Mouse (Mus musculus) stomach, embryonic 14.5 days (tissue): ENCODE results near the gene Npl. TPM values are rescaled to one million over a fixed set of nuclear protein-coding genes. Genes with fewer than 3 reads are reported as not detected.

Source experiments
- ATAC-seq: fragments of 200-750 bp; cut with Nextera tagmentation; 2 replicates; pipeline ENCODE4 v1.8.0; 2017; ENCODE audit warnings: low read depth, moderate TSS enrichment; ENCODE audit not compliant: insufficient number of reproducible peaks, insufficient read depth, low FRiP score
- H3K27ac ChIP-seq: fragments of 300-500 bp; sonication (generic); 2 replicates; pipeline ENCODE4 v1.5.1; 2014; ENCODE audit warnings: mild to moderate bottlenecking, low read length, moderate library complexity, mixed read lengths
- H3K27me3 ChIP-seq: fragments of 300-500 bp; sonication (generic); 2 replicates; pipeline ENCODE4 v1.6.1; 2014; ENCODE audit warnings: low read length, control low read depth, mixed read lengths; ENCODE audit not compliant: control insufficient read depth, insufficient read depth
- H3K36me3 ChIP-seq: fragments of 300-500 bp; sonication (generic); 2 replicates; pipeline ENCODE4 v1.6.1; 2014; ENCODE audit warnings: mild to moderate bottlenecking, control low read depth, low read length, moderate library complexity, mixed read lengths; ENCODE audit not compliant: control insufficient read depth, insufficient read depth
- H3K4me1 ChIP-seq: fragments of 300-500 bp; sonication (generic); 2 replicates; pipeline ENCODE4 v1.6.1; 2014; ENCODE audit warnings: low read length, control low read depth, mixed read lengths; ENCODE audit not compliant: control insufficient read depth, insufficient read depth
- H3K4me2 ChIP-seq: fragments of 300-500 bp; sonication (generic); replicated peaks from 2 replicates; pipeline ENCODE4 v1.6.1; 2014; ENCODE audit warnings: low read depth, low read length, control low read depth
- H3K4me3 ChIP-seq: fragments of 300-500 bp; sonication (generic); 2 replicates; pipeline ENCODE4 v1.5.1; 2014; ENCODE audit warnings: low read depth, low read length, control low read depth
- H3K9ac ChIP-seq: fragments of 300-500 bp; sonication (generic); replicated peaks from 2 replicates; pipeline ENCODE4 v1.6.1; 2014; ENCODE audit warnings: low read depth, mild to moderate bottlenecking, control low read depth, low read length, moderate library complexity, mixed read lengths
- H3K9me3 ChIP-seq: fragments of 300-500 bp; sonication (generic); 2 replicates; pipeline ENCODE4 v1.6.1; 2016; ENCODE audit warnings: low read depth, low read length, control low read depth; ENCODE audit not compliant: control insufficient read depth
- WGBS: fragments of 180-500 bp; shearing (Covaris S2); extraction: QIAGEN DNeasy Blood & Tissue Kit; methylation state at CpG from one replicate; pipeline ENCODE4 v1.1.7; 2014; 5-methylcytosine and 5-hydroxymethylcytosine counted together
- polyA plus RNA-seq: library from polyadenylated mRNA; unstranded; fragments of >200 nt; fragmentation: Nextera tagmentation; extraction: Ambion mirVana; gene quantifications from 2 replicates; pipeline ENCODE4 v1.2.1, GENCODE M21; 2014

Gene Npl
- polyA plus RNA-seq, result 6.6 and 8.3 TPM in 2 replicates

- Histone ChIP-seq H3K9ac (peak within 1 kb of the TSS; percentile 26; the same call in 1 of the 2 replicates), H3K36me3 (no peaks in the 10 kb centered on the region), H3K27me3 (no peaks in the 10 kb centered on the region), H3K4me3 (peak within 1 kb of the TSS; percentile 43), H3K4me2 (peak within 1 kb of the TSS; percentile 49), H3K4me1 (no peaks in the 10 kb centered on the region), H3K9me3 (no peaks in the 10 kb centered on the region), H3K27ac (no peak within 1 kb of the TSS)
- 5% methylated on average over 29 of the region's 29 CpGs for WGBS
- peak; percentile 87 for ATAC-seq
Observed at GRCm38 (mm10) chr1:153549536-153550199, at the start of gene Npl. Gene Npl (minus strand): TSS chr1:153550045.

- no peak overlapping the region for H3K27ac ChIP-seq
Observed at GRCm38 (mm10) chr1:153599302-153600045, 49.6 kb upstream of the Npl start.

GRCm38 (mm10) chr1:153598773-153599172 lies 48.9 kb upstream of the Npl start:
- Histone ChIP-seq H3K4me1 (no peaks in the 10 kb centered on the region), H3K36me3 (no peaks in the 10 kb centered on the region), H3K9me3 (no peaks in the 10 kb centered on the region), H3K27ac (no peak overlapping the region), H3K4me2 (no peak overlapping the region), H3K27me3 (no peaks in the 10 kb centered on the region), H3K9ac (no peak overlapping the region), H3K4me3 (no peak overlapping the region)
- ATAC-seq, result no peak
- 25% methylated on average over 2 of the region's 2 CpGs for WGBS

More at GRCm38 (mm10) chr1:153599302-153600045, 49.6 kb upstream of the Npl start:
- Histone ChIP-seq H3K4me2 (no peak overlapping the region), H3K4me3 (no peak overlapping the region), H3K36me3 (no peaks in the 10 kb centered on the region), H3K4me1 (no peaks in the 10 kb centered on the region), H3K9me3 (no peaks in the 10 kb centered on the region), H3K9ac (no peak overlapping the region), H3K27me3 (no peaks in the 10 kb centered on the region)
- ATAC-seq, result no peak
- 22% methylated on average over 9 of the region's 9 CpGs for WGBS

- no peaks in the 10 kb centered on the region for H3K27me3 ChIP-seq
- no peak overlapping the region for H3K27ac ChIP-seq
- 89% methylated on average over 2 of the region's 2 CpGs for WGBS
- no peaks in the 10 kb centered on the region for H3K36me3 ChIP-seq
- H3K4me3 ChIP-seq, result no peak overlapping the region
- H3K9ac ChIP-seq, result no peak overlapping the region
- no peak overlapping the region for H3K4me2 ChIP-seq
- no peaks in the 10 kb centered on the region for H3K4me1 ChIP-seq
- no peaks in the 10 kb centered on the region for H3K9me3 ChIP-seq
- no peak for ATAC-seq
Observed at GRCm38 (mm10) chr1:153593678-153594077, 43.8 kb upstream of the Npl start.

GRCm38 (mm10) chr1:153590176-153590734 lies 40.4 kb upstream of the Npl start:
- H3K9me3 ChIP-seq, result no peaks in the 10 kb centered on the region
- no peak for ATAC-seq

GRCm38 (mm10) chr1:153587956-153588355 lies 38.1 kb upstream of the Npl start:
- no peak for ATAC-seq
- Histone ChIP-seq H3K4me1 (no peaks in the 10 kb centered on the region), H3K4me2 (no peak overlapping the region), H3K27ac (no peak overlapping the region), H3K36me3 (no peaks in the 10 kb centered on the region), H3K9me3 (no peaks in the 10 kb centered on the region), H3K27me3 (no peaks in the 10 kb centered on the region), H3K4me3 (no peak overlapping the region), H3K9ac (no peak overlapping the region)
- 72% methylated on average over 5 of the region's 5 CpGs for WGBS

More at GRCm38 (mm10) chr1:153590176-153590734, 40.4 kb upstream of the Npl start:
- WGBS, result 77% methylated on average over 2 of the region's 2 CpGs
- Histone ChIP-seq H3K27me3 (no peaks in the 10 kb centered on the region), H3K4me1 (no peaks in the 10 kb centered on the region), H3K4me2 (no peak overlapping the region), H3K27ac (no peak overlapping the region), H3K4me3 (no peak overlapping the region), H3K9ac (no peak overlapping the region), H3K36me3 (no peaks in the 10 kb centered on the region)

- 85% methylated on average over 10 of the region's 10 CpGs for WGBS
- H3K36me3 ChIP-seq, result no peaks in the 10 kb centered on the region
Observed at GRCm38 (mm10) chr1:153586826-153587225, 37.0 kb upstream of the Npl start.

GRCm38 (mm10) chr1:153585752-153586151 lies 35.9 kb upstream of the Npl start:
- Histone ChIP-seq H3K36me3 (no peaks in the 10 kb centered on the region), H3K27me3 (no peaks in the 10 kb centered on the region), H3K4me1 (no peaks in the 10 kb centered on the region), H3K4me2 (no peak overlapping the region), H3K9me3 (no peaks in the 10 kb centered on the region), H3K9ac (no peak overlapping the region), H3K27ac (no peak overlapping the region), H3K4me3 (no peak overlapping the region)
- 65% methylated on average over 2 of the region's 2 CpGs for WGBS
- no peak for ATAC-seq

More at GRCm38 (mm10) chr1:153586826-153587225, 37.0 kb upstream of the Npl start:
- no peak overlapping the region for H3K9ac ChIP-seq
- H3K4me2 ChIP-seq, result no peak overlapping the region
- no peak overlapping the region for H3K27ac ChIP-seq
- H3K4me1 ChIP-seq, result no peaks in the 10 kb centered on the region
- H3K27me3 ChIP-seq, result no peaks in the 10 kb centered on the region
- no peak for ATAC-seq
- no peak overlapping the region for H3K4me3 ChIP-seq
- no peaks in the 10 kb centered on the region for H3K9me3 ChIP-seq
